Mouse (Mus musculus) left cerebral cortex, adult 2 months (tissue): ENCODE data around the gene Golga7b. TPM values are rescaled to one million over a fixed set of nuclear protein-coding genes. Genes with fewer than 3 reads are reported as not detected.
A peak's percentile ranks its signal among the peaks of the same experiment; 100 is the strongest.

Experiments
- DNase-seq, 2 experiments: peaks; one replicate each; pipeline ENCODE4 v3.0.0; 2021 to 2022; ENCODE audit warnings: low spot score in 2 of 2, mixed read lengths in 1 of 2; ENCODE audit errors: extremely low spot score in 1 of 2
- H3K27ac ChIP-seq: fragments of 200-600 bp; 2 replicates; pipeline ENCODE4 v1.8.1; 2022
- H3K4me3 ChIP-seq: fragments of 200-600 bp; 2 replicates; pipeline ENCODE4 v1.8.1; 2022
- CTCF ChIP-seq: fragments of 200-600 bp; IDR thresholded peaks from 2 replicates; pipeline ENCODE4 v1.8.1; 2022; ENCODE audit warnings: antibody characterized with exemption, mild to moderate bottlenecking, moderate library complexity
- intact Hi-C: fragments of 180-260 bp; cut with DNase I; formaldehyde crosslinking; loops from one replicate; pipeline ENCODE4 v1.15.1; 2025
- long read RNA-seq, 2 experiments: library from polyadenylated mRNA; stranded (forward); transcript quantifications; one replicate each; pipeline ENCODE4 v2.0.0; 2021; ENCODE audit warnings: borderline mapping rate in 2 of 2
- total RNA-seq, 2 experiments: library from RNA; stranded (reverse); gene quantifications; 2 replicates each; pipeline ENCODE4 v1.2.3; 2021

Golga7b gene
- 100 to 1,000 TPM; 124 TPM for total RNA-seq
- long read RNA-seq, experiment 1, transcript Golga7b-201 (5 exons, 2,823 nt) = major isoform, 123 of 144 reads
- long read RNA-seq, experiment 1, partial matches to known transcripts = 4 of 144 reads
- long read RNA-seq, experiment 1, other reads (novel, unspliced or antisense) = 17 of 144 reads
- long read RNA-seq, experiment 2, transcript Golga7b-201 (5 exons, 2,823 nt) = major isoform, 119 of 147 reads
- long read RNA-seq, experiment 2, partial matches to known transcripts = 23 of 147 reads
- long read RNA-seq, experiment 2, other reads (novel, unspliced or antisense) = 5 of 147 reads

DNA sequence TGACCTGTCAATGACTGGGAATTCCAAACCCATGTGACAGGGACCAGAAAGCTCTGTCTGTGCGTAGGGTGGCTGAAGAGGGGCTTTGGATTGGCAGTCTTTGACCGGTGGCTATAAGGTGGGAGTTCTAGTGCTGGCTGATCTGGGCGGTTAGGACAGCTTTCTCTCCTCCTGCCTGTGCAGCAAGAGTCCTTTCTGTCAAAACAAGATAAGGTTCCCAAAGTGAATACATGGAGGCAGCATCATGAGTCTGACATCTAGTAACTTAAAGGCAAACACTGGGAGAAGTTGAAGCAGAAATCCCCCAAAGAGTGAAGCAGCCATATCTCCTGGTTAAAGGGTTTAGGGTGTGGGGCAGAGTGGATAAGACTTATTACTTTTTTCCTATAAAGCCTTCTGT, at the start of gene Golga7b:
Gene Golga7b (plus strand): TSS at position 56 of the 400 bp plus-strand sequence.
- H3K27ac ChIP-seq = no peak within 1 kb of the TSS
- intact Hi-C loops = no loop called here
- no peak for TF ChIP-seq CTCF
- no peak for DNase-seq
- H3K4me3 ChIP-seq = no peak within 1 kb of the TSS

GRCm38 (mm10) chr19:42198026-42198425, 49.3 kb upstream of the Golga7b start:
- no peak for TF ChIP-seq CTCF

DNA sequence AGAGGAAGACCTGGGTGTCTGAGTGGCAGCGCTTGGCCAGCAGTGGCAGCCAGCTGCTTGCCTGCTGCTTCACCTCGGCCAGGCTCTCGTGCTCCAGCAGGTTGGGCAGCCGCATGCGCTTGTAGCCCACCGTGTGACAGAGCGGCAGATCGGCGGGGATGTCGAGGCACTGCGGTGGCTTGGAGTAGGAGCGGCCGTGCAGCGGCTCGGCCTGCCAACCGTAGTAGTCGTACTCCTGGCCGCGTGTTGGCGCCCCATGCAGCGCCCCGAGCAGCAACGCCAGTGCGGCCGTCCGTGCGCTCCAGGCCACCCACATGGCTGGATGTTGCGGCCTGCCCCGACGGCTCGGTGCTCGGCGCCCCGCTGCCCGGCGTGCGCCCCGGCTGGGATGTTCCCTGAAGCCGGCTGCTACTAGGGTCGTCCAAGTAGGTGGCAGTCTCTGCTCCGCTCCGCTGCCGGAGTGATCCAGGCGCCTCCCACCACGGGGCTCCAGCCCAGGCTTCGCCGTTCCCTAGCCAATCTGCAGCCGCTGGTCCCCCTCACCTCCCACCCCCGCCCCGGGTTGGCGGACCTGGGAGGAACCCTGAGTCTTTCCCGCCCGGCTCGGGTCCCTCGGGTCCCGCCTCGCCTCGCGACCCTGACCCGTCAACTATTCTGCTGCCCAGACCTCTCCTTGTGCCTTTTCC, 45.5 kb upstream of the Golga7b start, which contains the start of gene Sfrp5:
Gene Sfrp5 (minus strand): TSS at position 557 of the 686 bp plus-strand sequence.
- intact Hi-C loops = loop anchor here (10.0 kb wide), 1 partner anchor 543 kb away; no protein-coding TSS in a partner anchor
- Histone ChIP-seq H3K4me3 (no peak within 1 kb of the TSS), H3K27ac (no peak within 1 kb of the TSS)
- no peak for DNase-seq
- no peak for TF ChIP-seq CTCF

More at GRCm38 (mm10) chr19:42198026-42198425, 49.3 kb upstream of the Golga7b start:
- DNase-seq = no peak
- no peak overlapping the region for H3K4me3 ChIP-seq
- no peak overlapping the region for H3K27ac ChIP-seq
- intact Hi-C loops = no loop called here

DNA sequence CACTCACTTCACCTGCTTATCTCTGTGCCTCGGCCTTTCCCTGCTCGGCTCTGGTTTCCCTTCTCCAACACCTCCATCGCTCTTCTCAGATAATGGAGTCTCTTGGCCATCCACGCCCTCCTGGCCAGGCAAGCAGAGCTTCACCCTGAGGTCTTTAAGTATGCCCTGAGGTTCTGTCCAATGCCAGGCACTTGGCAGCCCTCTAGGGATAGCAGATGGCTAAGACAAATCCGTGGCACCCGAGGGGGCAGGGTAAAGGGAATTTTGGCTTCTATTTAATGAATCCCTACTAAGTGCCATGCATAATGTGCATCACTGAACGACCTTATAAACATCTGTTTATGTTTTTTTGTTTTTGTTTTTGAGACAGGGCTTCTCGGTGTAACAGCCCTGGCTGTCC, 44.9 kb upstream of the Golga7b start:
- DNase-seq = no peak
- H3K27ac ChIP-seq = no peak overlapping the region
- no peak for TF ChIP-seq CTCF
- no peak overlapping the region for H3K4me3 ChIP-seq
- intact Hi-C loops = loop anchor here (10.0 kb wide), 1 partner anchor 542 kb away; no protein-coding TSS in a partner anchor

GRCm38 (mm10) chr19:42204306-42204705, 43.1 kb upstream of the Golga7b start:
- TF ChIP-seq CTCF = no peak
- intact Hi-C loops = loop anchor here (10.0 kb wide), 1 partner anchor 540 kb away; no protein-coding TSS in a partner anchor
- H3K27ac ChIP-seq = no peak overlapping the region
- no peak for DNase-seq
- no peak overlapping the region for H3K4me3 ChIP-seq

DNA sequence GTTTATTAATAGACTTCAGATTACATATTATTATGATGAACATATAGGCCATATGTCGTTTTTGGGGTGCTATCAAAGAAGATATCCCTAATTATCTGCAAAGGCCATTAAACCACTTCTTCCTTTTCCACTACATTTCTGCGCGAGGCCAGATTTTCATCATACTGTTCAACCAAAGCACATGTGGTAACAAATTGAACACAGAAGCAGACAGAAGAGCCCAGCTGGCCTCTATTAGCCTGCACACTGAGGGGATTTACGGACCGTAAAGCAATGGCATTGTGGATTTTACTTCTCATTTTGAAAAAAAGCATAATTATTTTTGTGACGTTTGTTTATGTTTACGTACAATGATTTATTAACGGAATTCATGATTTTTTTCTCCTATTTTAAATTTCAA, 42.2 kb upstream of the Golga7b start:
- DNase-seq = no peak
- no peak overlapping the region for H3K4me3 ChIP-seq
- intact Hi-C loops = loop anchor here (5.0 to 10.0 kb wide), 2 partner anchors 237 to 540 kb away; no protein-coding TSS in a partner anchor
- H3K27ac ChIP-seq = no peak overlapping the region
- TF ChIP-seq CTCF = no peak

GRCm38 (mm10) chr19:42209485-42209884, 37.9 kb upstream of the Golga7b start:
- no peak for DNase-seq
- Histone ChIP-seq H3K27ac (no peak overlapping the region), H3K4me3 (no peak overlapping the region)
- intact Hi-C loops = loop anchor here (5.0 to 10.0 kb wide), 2 partner anchors 233 to 535 kb away; no protein-coding TSS in a partner anchor
- no peak for TF ChIP-seq CTCF

- intact Hi-C loops = loop anchor here (5.0 to 10.0 kb wide), 4 partner anchors 232 to 1195 kb away; no protein-coding TSS in a partner anchor
- no peak overlapping the region for H3K4me3 ChIP-seq
Measured at GRCm38 (mm10) chr19:42209976-42210375, 37.4 kb upstream of the Golga7b start.

DNA sequence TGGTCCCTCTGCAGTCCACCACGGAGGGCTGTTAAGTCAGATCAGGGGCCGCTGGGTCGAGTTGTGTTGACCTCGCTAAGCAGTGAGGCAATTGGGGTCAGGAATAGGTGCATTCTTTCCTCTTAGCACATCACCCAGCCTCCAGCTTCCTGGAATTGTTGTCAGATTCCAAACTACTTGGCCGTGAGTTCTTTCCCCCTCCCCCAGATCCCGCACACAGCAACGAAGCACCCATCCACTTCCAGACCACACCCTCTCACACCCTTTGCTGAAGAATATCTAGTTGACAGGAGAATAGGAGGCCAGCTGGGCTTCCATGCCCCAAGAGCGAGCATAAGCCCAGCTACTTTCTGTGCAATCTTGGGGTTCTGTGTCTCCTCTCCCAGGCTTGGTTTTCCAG, 35.4 kb upstream of the Golga7b start:
- no peak overlapping the region for H3K27ac ChIP-seq
- TF ChIP-seq CTCF = no peak
- no peak overlapping the region for H3K4me3 ChIP-seq
- no peak for DNase-seq
- intact Hi-C loops = loop anchor here (10.0 kb wide), 2 partner anchors 443 to 1193 kb away; no protein-coding TSS in a partner anchor

More at GRCm38 (mm10) chr19:42209976-42210375, 37.4 kb upstream of the Golga7b start:
- no peak for DNase-seq
- no peak for TF ChIP-seq CTCF
- H3K27ac ChIP-seq = no peak overlapping the region

- DNase-seq = no peak
- intact Hi-C loops = loop anchor here (10.0 kb wide), 2 partner anchors 440 to 1190 kb away; no protein-coding TSS in a partner anchor
- Histone ChIP-seq H3K27ac (no peak overlapping the region), H3K4me3 (no peak overlapping the region)
- TF ChIP-seq CTCF = no peak
Measured at GRCm38 (mm10) chr19:42214601-42215000, 32.8 kb upstream of the Golga7b start.

GRCm38 (mm10) chr19:42216699-42217373, 30.5 kb upstream of the Golga7b start:
- intact Hi-C loops = loop anchor here (1.0 to 10.0 kb wide), 3 partner anchors 55 to 1188 kb away; no protein-coding TSS in a partner anchor
- no peak overlapping the region for H3K27ac ChIP-seq
- H3K4me3 ChIP-seq = no peak overlapping the region
- TF ChIP-seq CTCF = no peak
- DNase-seq = no peak

- DNase-seq = peak; percentile 33 to 64
- H3K27ac ChIP-seq = no peak overlapping the region
- intact Hi-C loops = loop anchor here (1.0 to 10.0 kb wide), 3 partner anchors 55 to 1187 kb away; no protein-coding TSS in a partner anchor
- peak; percentile 81 for TF ChIP-seq CTCF
- H3K4me3 ChIP-seq = no peak overlapping the region
Measured at GRCm38 (mm10) chr19:42217374-42217763, 30.0 kb upstream of the Golga7b start.
